Mouse (Mus musculus): ENCODE measurements around the gene Kcnma1.

GRCm38 (mm10) chr14:24003450-24004381 lies 10.6 kb downstream of the Kcnma1 start:
- TF ChIP-seq POLR2A (IDR thresholded peaks at IDR 0.05; ENCODE audit: insufficient read depth, low read depth, low read length): peak; percentile 55
- TF ChIP-seq CTCF (IDR thresholded peaks at IDR 0.05; ENCODE audit: insufficient read depth, low read depth, low read length): no peak

Measured in olfactory bulb, adult 2 months (tissue).